Mouse (Mus musculus) embryo, embryonic 10 days (tissue): ENCODE data around the gene Stx11.
A peak's percentile ranks its signal among the peaks of the same experiment; 100 is the strongest.

ENCODE experiments used
- DNase-seq: peaks from one replicate; pipeline ENCODE4 v3.0.0-alpha.2; 2015; ENCODE audit warnings: low spot score

Gene Stx11

GRCm38 (mm10) chr10:12915826-12916225, 48.3 kb downstream of the Stx11 start:
- DNase-seq = peak; percentile 38

GRCm38 (mm10) chr10:12914203-12914602, 49.9 kb downstream of the Stx11 start:
- no peak for DNase-seq

GRCm38 (mm10) chr10:12911981-12912530, 52.0 kb downstream of the Stx11 start:
- no peak for DNase-seq

GRCm38 (mm10) chr10:12911451-12911850, 52.6 kb downstream of the Stx11 start:
- no peak for DNase-seq

DNA sequence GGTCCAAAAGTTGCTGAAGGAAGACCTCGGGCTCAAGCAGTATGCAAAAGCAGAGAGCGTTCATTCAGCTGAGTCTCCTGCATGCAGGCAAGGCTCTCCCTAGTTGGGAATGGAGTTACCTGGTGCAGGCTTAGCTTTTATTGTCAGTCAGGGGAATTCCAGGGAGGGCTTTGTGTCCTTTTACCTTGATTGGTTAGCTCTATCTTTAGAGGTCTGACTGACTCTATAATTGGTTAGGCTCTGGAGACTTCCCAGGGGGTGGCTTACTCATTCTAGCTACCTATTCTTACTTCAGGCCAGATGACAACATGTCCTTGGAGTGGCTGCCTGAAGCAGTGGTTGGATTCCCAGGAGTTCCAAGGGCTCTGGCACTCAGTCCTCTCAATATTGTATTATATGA, 54.2 kb downstream of the Stx11 start:
- DNase-seq = no peak

DNA sequence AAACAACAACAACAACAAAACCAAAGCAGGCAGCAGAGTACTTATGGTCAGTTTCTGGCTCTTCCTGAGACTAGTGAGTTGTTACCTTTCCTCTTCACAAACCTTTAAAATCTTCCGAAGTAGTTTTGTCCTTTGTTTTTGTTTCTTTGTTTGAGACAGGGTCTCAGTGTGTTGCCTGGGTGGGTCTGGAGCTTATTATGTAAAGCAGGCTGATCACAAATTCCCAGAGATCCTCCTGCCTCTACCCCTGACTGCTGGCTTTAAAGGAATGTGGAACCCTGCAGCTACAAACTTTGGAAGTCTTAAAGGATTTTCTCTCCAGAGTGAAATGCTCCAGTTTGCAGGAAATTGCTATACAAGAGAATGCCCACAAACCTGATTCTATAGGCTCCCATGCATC, 54.9 kb downstream of the Stx11 start:
- no peak for DNase-seq

DNA sequence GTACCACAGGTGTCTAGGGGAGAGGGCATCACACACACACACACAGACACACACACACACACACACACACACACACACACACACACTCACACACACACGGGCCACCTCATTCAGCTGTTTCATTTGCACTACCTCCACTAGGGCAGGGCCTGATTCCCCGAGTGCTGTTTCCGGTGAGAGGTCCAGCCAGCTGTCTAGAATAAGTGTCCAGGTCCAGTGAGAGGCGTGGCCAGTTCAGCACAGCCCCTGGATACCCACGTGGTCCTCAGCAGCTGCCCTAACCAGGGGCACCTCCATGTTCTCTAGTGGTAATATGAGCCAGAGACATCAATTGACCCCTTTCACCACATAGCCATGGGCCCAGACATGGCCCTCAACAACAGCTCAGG, 60.0 kb downstream of the Stx11 start:
- no peak for DNase-seq

GRCm38 (mm10) chr10:12903440-12904139, 60.5 kb downstream of the Stx11 start:
- DNase-seq = no peak

DNA sequence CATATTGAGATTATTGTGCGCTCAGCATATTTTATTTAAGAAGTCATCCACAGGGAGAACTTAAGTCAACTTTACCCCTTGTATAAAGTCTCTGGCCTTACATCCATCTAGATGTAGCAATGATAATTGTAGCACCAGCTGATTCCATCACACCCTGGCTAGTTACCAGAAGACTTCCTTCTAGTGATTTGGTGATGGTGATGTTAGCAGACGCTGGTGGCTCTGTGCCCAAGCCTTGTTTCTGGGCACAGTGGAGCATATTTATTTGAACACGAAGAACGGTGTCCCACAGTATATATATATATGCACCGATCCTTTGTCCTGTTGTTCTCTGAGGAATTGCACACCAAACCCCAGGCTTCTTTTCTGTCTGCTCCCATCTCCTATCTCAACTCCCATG, 64.2 kb downstream of the Stx11 start:
- DNase-seq = no peak

GRCm38 (mm10) chr10:12893339-12893738, 70.8 kb downstream of the Stx11 start:
- no peak for DNase-seq

GRCm38 (mm10) chr10:12888373-12888772, 75.7 kb downstream of the Stx11 start:
- no peak for DNase-seq
